Mouse (Mus musculus) cortical plate, adult 2 months (tissue): ENCODE results near the gene Cdh23. TPM values are rescaled to one million over a fixed set of nuclear protein-coding genes. Genes with fewer than 3 reads are reported as not detected.

ENCODE experiments used
- H3K27ac ChIP-seq: fragments of 200-500 bp; 2 replicates; pipeline ENCODE4 v1.5.1; 2012; ENCODE audit warnings: low read length, control low read depth, inconsistent platforms; ENCODE audit not compliant: insufficient read depth
- H3K4me1 ChIP-seq: fragments of 200-500 bp; 2 replicates; pipeline ENCODE4 v1.6.1; 2011; ENCODE audit warnings: low read length; ENCODE audit not compliant: control insufficient read depth, insufficient read depth
- H3K4me3 ChIP-seq: fragments of 200-500 bp; 2 replicates; pipeline ENCODE4 v1.5.1; 2011; ENCODE audit warnings: mild to moderate bottlenecking, low read length, control low read depth; ENCODE audit not compliant: insufficient read depth
- CTCF ChIP-seq: fragments of 200-500 bp; IDR thresholded peaks from 2 replicates; pipeline ENCODE4 v1.5.1; 2011; ENCODE audit warnings: mild to moderate bottlenecking, control low read depth, low read length; ENCODE audit not compliant: insufficient read depth; ENCODE audit errors: extremely low read depth
- POLR2A ChIP-seq: fragments of 200-500 bp; IDR thresholded peaks from 2 replicates; pipeline ENCODE4 v1.6.1; 2011; ENCODE audit warnings: mild to moderate bottlenecking, low read length, control low read depth; ENCODE audit not compliant: insufficient read depth; ENCODE audit errors: extremely low read depth
- polyA plus RNA-seq: library from polyadenylated mRNA; depleted of rRNA; stranded (reverse); fragments of >200 nt; gene quantifications from 2 replicates; pipeline ENCODE4 v1.2.3, GENCODE M21; 2012

The Cdh23 gene
- polyA plus RNA-seq, 1 experiment = 0.46 TPM

DNA sequence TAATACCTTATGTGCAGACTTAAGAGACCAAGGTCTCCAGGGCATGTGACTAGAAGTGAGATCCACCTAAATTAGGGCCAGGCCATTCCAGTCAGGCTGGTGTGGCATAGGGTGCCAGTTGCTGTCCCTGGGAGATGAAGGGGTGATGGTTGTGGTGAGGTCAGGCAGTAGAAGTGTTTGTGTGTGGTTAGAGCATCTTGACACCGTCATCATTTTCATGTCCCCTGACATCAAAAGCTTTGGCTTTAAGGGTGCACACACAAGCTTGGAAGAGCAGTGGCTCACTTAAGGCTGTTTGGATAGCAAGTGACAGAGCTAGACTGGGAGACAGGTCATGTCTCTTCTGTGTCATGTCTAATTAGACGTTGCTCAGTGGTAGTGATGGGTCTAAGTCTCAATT, 408.6 kb downstream of the Cdh23 start:
- Histone ChIP-seq H3K4me3 (no peak overlapping the region), H3K4me1 (peaks cover 38% of the 10 kb centered on the region), H3K27ac (no peak overlapping the region)
- TF ChIP-seq CTCF (no peak), POLR2A (no peak)

- TF ChIP-seq CTCF (no peak), POLR2A (no peak)
- H3K4me3 ChIP-seq = no peak overlapping the region
- H3K4me1 ChIP-seq = peaks cover 41% of the 10 kb centered on the region
- H3K27ac ChIP-seq = no peak overlapping the region
Measured at GRCm38 (mm10) chr10:60287161-60287560, 409.1 kb downstream of the Cdh23 start.

DNA sequence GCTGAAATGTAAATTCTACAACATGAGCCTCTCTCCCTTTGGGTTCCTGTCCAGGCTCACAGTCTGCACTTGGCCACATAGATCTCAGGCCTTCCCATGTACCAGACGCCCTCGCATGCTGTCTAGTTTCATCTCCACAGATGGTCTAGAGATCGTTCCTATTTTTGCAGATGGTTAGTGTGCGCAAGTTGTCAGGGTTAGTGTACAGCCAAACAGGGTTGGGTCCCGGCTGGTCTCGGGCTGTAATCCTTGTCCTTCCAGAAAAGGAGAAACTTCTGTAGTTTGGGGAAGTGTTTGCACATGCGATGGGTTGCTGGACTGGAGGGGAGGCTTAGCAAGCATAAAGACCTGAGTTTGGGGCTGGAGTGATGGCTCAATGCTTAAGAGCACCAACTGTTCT, 409.7 kb downstream of the Cdh23 start:
- Histone ChIP-seq H3K4me1 (peaks cover 42% of the 10 kb centered on the region), H3K27ac (peak overlapping the region; percentile 71; the same call in 1 of the 2 replicates), H3K4me3 (no peak overlapping the region)
- TF ChIP-seq CTCF (no peak), POLR2A (no peak)

GRCm38 (mm10) chr10:60285676-60286372, 410.5 kb downstream of the Cdh23 start:
- peak overlapping the region; percentile 71 for H3K27ac ChIP-seq
- H3K4me1 ChIP-seq = peaks cover 44% of the 10 kb centered on the region
- H3K4me3 ChIP-seq = peak overlapping the region; percentile 21
- TF ChIP-seq POLR2A (peak; percentile 33; the same call in 1 of the 2 replicates), CTCF (no peak)

GRCm38 (mm10) chr10:60285183-60285582, 411.1 kb downstream of the Cdh23 start:
- H3K4me1 ChIP-seq = peaks cover 45% of the 10 kb centered on the region
- peak overlapping the region; percentile 21 for H3K4me3 ChIP-seq
- peak overlapping the region; percentile 63 for H3K27ac ChIP-seq
- TF ChIP-seq CTCF (no peak), POLR2A (no peak)

DNA sequence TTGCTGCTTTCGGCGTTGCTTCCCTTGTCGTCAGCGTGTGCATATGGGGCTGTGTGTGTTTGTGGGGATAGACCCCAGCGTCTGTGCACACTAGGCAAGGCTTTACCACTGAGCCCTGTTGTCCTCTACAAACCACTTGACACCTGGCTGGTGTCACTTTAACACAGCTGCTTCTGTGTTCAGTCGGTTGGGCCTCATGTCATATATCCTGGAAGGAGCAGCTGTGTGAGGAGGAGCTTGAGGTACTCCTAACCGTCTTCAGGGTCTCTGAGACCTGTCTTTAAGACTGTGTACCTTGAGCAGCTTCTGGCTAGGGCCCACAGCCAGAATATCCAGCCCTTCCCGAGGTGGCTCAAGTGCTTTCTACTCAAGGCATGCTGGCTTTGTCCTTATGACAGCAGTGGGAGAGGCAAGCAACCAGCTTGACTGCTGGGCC, 411.6 kb downstream of the Cdh23 start:
- Histone ChIP-seq H3K4me1 (peaks cover 41% of the 10 kb centered on the region), H3K4me3 (peak overlapping the region; percentile 21; the same call in 1 of the 2 replicates), H3K27ac (peak overlapping the region; percentile 63)
- no peak for TF ChIP-seq CTCF
- TF ChIP-seq POLR2A = no peak

DNA sequence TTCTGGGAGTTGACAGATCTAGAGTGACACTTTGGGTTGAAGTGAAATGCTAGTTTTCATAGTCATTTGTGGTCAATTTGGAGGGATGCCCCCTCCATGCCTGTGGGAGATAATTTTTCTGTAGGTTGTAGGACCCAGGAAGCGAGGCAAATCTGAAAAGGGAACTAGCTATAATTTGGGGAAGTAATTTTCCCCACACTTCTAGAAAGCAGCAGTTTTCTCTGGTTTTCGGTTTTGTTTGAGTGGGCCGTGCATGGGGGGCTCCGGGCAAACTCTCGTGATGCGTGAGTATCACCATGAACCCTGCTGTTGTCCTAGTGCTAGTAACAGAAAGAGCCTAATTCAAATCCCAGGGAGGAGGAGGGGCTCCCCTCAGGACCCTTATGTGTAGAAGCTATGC, 412.0 kb downstream of the Cdh23 start:
- Histone ChIP-seq H3K27ac (peak overlapping the region; percentile 63), H3K4me3 (no peak overlapping the region), H3K4me1 (peaks cover 42% of the 10 kb centered on the region)
- TF ChIP-seq POLR2A (no peak), CTCF (no peak)

GRCm38 (mm10) chr10:60282116-60283014, 413.9 kb downstream of the Cdh23 start:
- H3K27ac ChIP-seq = peak overlapping the region; percentile 73

DNA sequence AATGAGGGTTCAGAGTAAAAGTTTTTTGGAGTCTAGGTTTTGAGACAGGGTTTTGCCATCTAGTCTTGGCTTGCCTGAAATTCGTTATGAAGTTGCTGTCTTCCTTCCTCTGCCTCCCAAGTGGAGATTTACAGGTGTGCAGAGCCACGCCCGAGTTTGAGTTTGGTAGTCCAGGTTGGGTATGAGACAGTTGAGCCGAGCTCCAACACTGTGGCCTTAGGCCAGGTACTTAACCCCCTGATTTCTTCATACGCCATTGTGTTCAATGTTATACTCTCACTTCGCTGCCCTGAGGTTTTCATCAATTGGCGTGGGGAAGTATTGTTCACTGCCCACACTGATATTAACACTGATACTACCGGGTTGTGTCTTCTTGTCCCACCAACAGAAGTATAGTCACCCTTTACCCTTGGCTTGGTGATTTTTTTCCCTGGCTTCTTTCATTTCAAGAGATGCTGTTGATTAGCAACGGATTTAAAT, 414.7 kb downstream of the Cdh23 start:
- H3K27ac ChIP-seq = no peak overlapping the region
- H3K4me1 ChIP-seq = peaks cover 33% of the 10 kb centered on the region
- TF ChIP-seq POLR2A = no peak
- no peak for TF ChIP-seq CTCF
- no peak overlapping the region for H3K4me3 ChIP-seq

More at GRCm38 (mm10) chr10:60282116-60283014, 413.9 kb downstream of the Cdh23 start:
- H3K4me1 ChIP-seq = peaks cover 37% of the 10 kb centered on the region
- H3K4me3 ChIP-seq = no peak overlapping the region
- no peak for TF ChIP-seq POLR2A
- no peak for TF ChIP-seq CTCF

- Histone ChIP-seq H3K27ac (peak overlapping the region; percentile 27; the same call in 1 of the 2 replicates), H3K4me3 (peak overlapping the region; percentile 90), H3K4me1 (peaks cover 28% of the 10 kb centered on the region)
- TF ChIP-seq POLR2A (no peak), CTCF (no peak)
Measured at GRCm38 (mm10) chr10:60280353-60280752, 415.9 kb downstream of the Cdh23 start.
